Mouse (Mus musculus): ENCODE measurements around the gene Wdr24. TPM values are rescaled to one million over a fixed set of nuclear protein-coding genes. Genes with fewer than 3 reads are reported as not detected.

The Wdr24 gene
- total and polyA plus RNA-seq, 2 experiments from 2014 or later, result 22.6 to 39.7 TPM

- peak overlapping the region; percentile 66 for H3K4me3 ChIP-seq (ENCODE audit: low read length)
- H3K9ac ChIP-seq (replicated peaks; ENCODE audit: low read length), result peak overlapping the region; percentile 75
- ATAC-seq (no peak), DNase-seq (ENCODE audit: low spot score) (no peak)
- peak overlapping the region; percentile 80 for H3K4me2 ChIP-seq (ENCODE audit: low read depth, low read length)
- H3K36me3 ChIP-seq (ENCODE audit: insufficient read depth, low read length), result peaks cover 15% of the 10 kb centered on the region
- H3K27me3 ChIP-seq (ENCODE audit: insufficient read depth, low read length), result no peaks in the 10 kb centered on the region
- H3K9me3 ChIP-seq (ENCODE audit: low read length), result no peaks in the 10 kb centered on the region
- peak overlapping the region; percentile 98 for H3K27ac ChIP-seq
- peaks cover 52% of the 10 kb centered on the region for H3K4me1 ChIP-seq (ENCODE audit: insufficient read depth, low read length)
- WGBS, result 41% methylated on average over 6 of the region's 6 CpGs
- no peak for TF ChIP-seq CTCF (IDR thresholded peaks at IDR 0.05; ENCODE audit: low read depth)
These were observed 10.7 kb downstream of the Wdr24 start for GRCm38 (mm10) chr17:25833961-25834594.

- Histone ChIP-seq H3K4me2 (ENCODE audit: low read depth, low read length) (peak overlapping the region; percentile 80), H3K27me3 (ENCODE audit: insufficient read depth, low read length) (no peaks in the 10 kb centered on the region), H3K9ac (replicated peaks; ENCODE audit: low read length) (peak overlapping the region; percentile 75), H3K9me3 (ENCODE audit: low read length) (no peaks in the 10 kb centered on the region), H3K27ac (0 out of 2 replicates have a peak overlapping the region, but pooled peaks have one; percentile 32), H3K4me1 (ENCODE audit: insufficient read depth, low read length) (peaks cover 47% of the 10 kb centered on the region), H3K36me3 (ENCODE audit: insufficient read depth, low read length) (peaks cover 22% of the 10 kb centered on the region), H3K4me3 (ENCODE audit: low read length) (peak overlapping the region; percentile 66)
- ATAC-seq (no peak), DNase-seq (ENCODE audit: low spot score) (no peak)
- TF ChIP-seq CTCF (IDR thresholded peaks at IDR 0.05; ENCODE audit: low read depth), result no peak
- 80% methylated on average over 12 of the region's 12 CpGs for WGBS
These were observed 11.3 kb downstream of the Wdr24 start for GRCm38 (mm10) chr17:25834595-25835222.

GRCm38 (mm10) chr17:25835301-25835700 lies 11.9 kb downstream of the Wdr24 start:
- no peak for DNase-seq (ENCODE audit: low spot score)
- Histone ChIP-seq H3K4me3 (ENCODE audit: low read length) (no peak overlapping the region), H3K36me3 (ENCODE audit: insufficient read depth, low read length) (peaks cover 26% of the 10 kb centered on the region), H3K27ac (no peak overlapping the region), H3K4me1 (ENCODE audit: insufficient read depth, low read length) (peaks cover 44% of the 10 kb centered on the region), H3K27me3 (ENCODE audit: insufficient read depth, low read length) (no peaks in the 10 kb centered on the region), H3K9me3 (ENCODE audit: low read length) (no peaks in the 10 kb centered on the region), H3K9ac (replicated peaks; ENCODE audit: low read length) (no peak overlapping the region; the same call in 1 of the 2 replicates), H3K4me2 (ENCODE audit: low read depth, low read length) (peak overlapping the region; percentile 80)
- no peak for TF ChIP-seq CTCF (IDR thresholded peaks at IDR 0.05; ENCODE audit: low read depth)
- ATAC-seq, result no peak
- 91% methylated on average over 7 of the region's 7 CpGs for WGBS

GRCm38 (mm10) chr17:25835816-25836215 lies 12.4 kb downstream of the Wdr24 start:
- H3K9me3 ChIP-seq (ENCODE audit: low read length), result no peaks in the 10 kb centered on the region
- peak overlapping the region; percentile 80 for H3K4me2 ChIP-seq (ENCODE audit: low read depth, low read length)
- H3K4me1 ChIP-seq (ENCODE audit: insufficient read depth, low read length), result peaks cover 44% of the 10 kb centered on the region
- WGBS, result 91% methylated on average over 16 of the region's 16 CpGs
- no peak overlapping the region for H3K4me3 ChIP-seq (ENCODE audit: low read length)
- no peak for DNase-seq (ENCODE audit: low spot score)
- H3K36me3 ChIP-seq (ENCODE audit: insufficient read depth, low read length), result peaks cover 26% of the 10 kb centered on the region
- ATAC-seq, result no peak
- peak overlapping the region; percentile 72 for H3K9ac ChIP-seq (replicated peaks; ENCODE audit: low read length)
- H3K27ac ChIP-seq, result peak overlapping the region; percentile 89
- no peak for TF ChIP-seq CTCF (IDR thresholded peaks at IDR 0.05; ENCODE audit: low read depth)
- no peaks in the 10 kb centered on the region for H3K27me3 ChIP-seq (ENCODE audit: insufficient read depth, low read length)

- no peak for TF ChIP-seq CTCF (IDR thresholded peaks at IDR 0.05; ENCODE audit: low read depth)
- Histone ChIP-seq H3K4me3 (ENCODE audit: low read length) (peak overlapping the region; percentile 47), H3K36me3 (ENCODE audit: insufficient read depth, low read length) (peaks cover 28% of the 10 kb centered on the region), H3K4me1 (ENCODE audit: insufficient read depth, low read length) (peaks cover 44% of the 10 kb centered on the region), H3K27me3 (ENCODE audit: insufficient read depth, low read length) (no peaks in the 10 kb centered on the region), H3K9me3 (ENCODE audit: low read length) (no peaks in the 10 kb centered on the region), H3K9ac (replicated peaks; ENCODE audit: low read length) (peak overlapping the region; percentile 72), H3K27ac (peak overlapping the region; percentile 89), H3K4me2 (ENCODE audit: low read depth, low read length) (peak overlapping the region; percentile 80)
- ATAC-seq (no peak), DNase-seq (ENCODE audit: low spot score) (peak; percentile 31)
- 18% methylated on average over 23 of the region's 23 CpGs for WGBS
These were observed 13.1 kb downstream of the Wdr24 start for GRCm38 (mm10) chr17:25836397-25837075.

- Histone ChIP-seq H3K4me2 (ENCODE audit: low read depth, low read length) (peak within 1 kb of the TSS; percentile 80), H3K27me3 (ENCODE audit: insufficient read depth, low read length) (no peaks in the 10 kb centered on the region), H3K9ac (replicated peaks; ENCODE audit: low read length) (peak within 1 kb of the TSS; percentile 72), H3K36me3 (ENCODE audit: insufficient read depth, low read length) (peaks cover 33% of the 10 kb centered on the region), H3K9me3 (ENCODE audit: low read length) (no peaks in the 10 kb centered on the region), H3K27ac (peak within 1 kb of the TSS; percentile 89), H3K4me3 (ENCODE audit: low read length) (peak within 1 kb of the TSS; percentile 47), H3K4me1 (ENCODE audit: insufficient read depth, low read length) (peaks cover 39% of the 10 kb centered on the region)
- WGBS, result 7% methylated on average over 28 of the region's 29 CpGs
- ATAC-seq (peak; percentile 48), DNase-seq (ENCODE audit: low spot score) (peak; percentile 91)
- no peak for TF ChIP-seq CTCF (IDR thresholded peaks at IDR 0.05; ENCODE audit: low read depth)
These were observed 13.6 kb downstream of the Wdr24 start, which contains the start of gene Rhbdl1 for GRCm38 (mm10) chr17:25837076-25837410. Gene Rhbdl1 (minus strand): TSS chr17:25837295.
